Mouse (Mus musculus) ES-E14 (cell line): ENCODE measurements around the gene Apof.

Source experiments
- CHD2 ChIP-seq: IDR thresholded peaks from 2 replicates; pipeline ENCODE4 v1.6.1; 2014; ENCODE audit warnings: mild to moderate bottlenecking, low read depth, low read length, inconsistent platforms
- HCFC1 ChIP-seq: IDR thresholded peaks from 2 replicates; pipeline ENCODE4 v1.6.1; 2012; ENCODE audit warnings: low read length, inconsistent platforms, borderline replicate concordance; ENCODE audit not compliant: insufficient read depth
- MAFK ChIP-seq: IDR thresholded peaks from 2 replicates; pipeline ENCODE4 v1.6.1; 2014; ENCODE audit warnings: mild to moderate bottlenecking, low read depth, low read length, inconsistent platforms; ENCODE audit not compliant: insufficient read depth
- ZC3H11A ChIP-seq: IDR thresholded peaks from 2 replicates; pipeline ENCODE4 v1.6.1; 2012; ENCODE audit warnings: low read depth, mild to moderate bottlenecking, inconsistent platforms, low read length, borderline replicate concordance
- ZNF384 ChIP-seq: IDR thresholded peaks from 2 replicates; pipeline ENCODE4 v1.6.1; 2012; ENCODE audit warnings: low read depth, low read length, inconsistent platforms

DNA sequence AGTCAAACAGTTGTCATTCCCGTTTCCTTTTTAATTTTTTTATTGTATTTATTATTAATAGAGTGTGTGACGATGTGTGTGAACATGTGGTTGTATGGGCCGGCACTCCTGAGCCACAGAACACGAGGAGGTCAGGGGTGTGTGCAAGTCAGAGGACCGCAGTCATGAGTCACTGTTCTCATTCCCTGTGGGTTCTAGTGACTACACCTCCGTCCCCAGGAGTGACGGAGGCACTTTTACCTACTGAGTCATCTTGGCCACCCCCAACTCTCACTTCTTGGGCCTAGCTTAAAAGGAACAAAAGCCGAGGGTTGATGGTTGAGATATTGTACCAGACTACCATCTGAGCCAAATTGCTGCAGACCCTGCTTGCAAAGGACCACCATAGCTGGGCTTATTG lies 12.1 kb upstream of the Apof start:
- TF ChIP-seq MAFK (no peak), CHD2 (no peak), HCFC1 (no peak), ZC3H11A (no peak), ZNF384 (no peak)
